Mouse (Mus musculus): Measurements from ENCODE around the gene Myh3.

DNA sequence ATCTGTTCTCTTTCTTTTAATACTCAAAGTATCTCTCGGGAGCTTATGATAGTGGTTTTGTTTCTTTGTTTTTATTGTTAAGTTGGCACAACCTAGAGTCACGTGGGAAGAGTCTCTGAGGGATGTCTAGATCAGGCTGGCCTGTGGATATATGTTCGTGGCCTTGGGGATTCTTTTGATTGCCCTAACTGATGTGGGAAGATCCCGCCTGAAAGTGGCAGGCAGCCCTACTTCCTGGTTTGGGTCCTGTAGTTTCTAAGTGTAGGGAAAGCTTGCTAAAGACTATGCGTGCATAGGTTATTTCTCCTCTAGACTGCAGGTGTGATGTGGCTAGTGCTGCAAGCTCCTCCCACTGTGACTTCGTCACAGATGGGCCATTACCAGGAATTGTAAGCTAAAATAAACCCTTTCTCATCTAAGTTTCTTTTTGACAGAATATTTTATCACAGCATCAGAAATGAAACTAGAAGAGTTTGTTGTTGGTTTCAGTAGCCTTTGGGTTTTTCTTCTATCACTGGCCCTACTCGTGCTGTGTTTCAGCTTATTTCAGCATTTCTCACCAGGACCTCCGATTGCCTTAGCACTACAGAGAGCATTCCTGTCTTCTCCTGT lies 23.2 kb upstream of the Myh3 start:
- no peak for TF ChIP-seq POLR2A (IDR thresholded peaks at IDR 0.05; ENCODE audit: extremely low read depth, insufficient read depth, low read length)
- TF ChIP-seq CTCF (IDR thresholded peaks at IDR 0.05; ENCODE audit: extremely low read depth, insufficient read depth, low read length) = no peak
